Mouse (Mus musculus) limb, embryonic 14.5 days (tissue): Measurements from ENCODE around the gene Ube2j1. TPM values are rescaled to one million over a fixed set of nuclear protein-coding genes. Genes with fewer than 3 reads are reported as not detected.

Source experiments
- ATAC-seq: fragments of 200-750 bp; cut with Nextera tagmentation; 2 replicates; pipeline ENCODE4 v1.8.0; 2017; ENCODE audit warnings: low read depth, moderate number of reproducible peaks, moderate TSS enrichment; ENCODE audit not compliant: low FRiP score
- DNase-seq: peaks from one replicate; pipeline ENCODE4 v3.0.0-alpha.2; 2015; ENCODE audit warnings: low spot score
- H3K27ac ChIP-seq: fragments of 300-500 bp; sonication (generic); replicated peaks from 2 replicates; pipeline ENCODE4 v1.5.1; 2014; ENCODE audit warnings: low read depth, mild to moderate bottlenecking, low read length, moderate library complexity, mixed read lengths
- H3K27me3 ChIP-seq: fragments of 300-500 bp; sonication (generic); 2 replicates; pipeline ENCODE4 v1.6.1; 2014; ENCODE audit warnings: low read length, mixed read lengths; ENCODE audit not compliant: control insufficient read depth, insufficient read depth
- H3K36me3 ChIP-seq: fragments of 300-500 bp; sonication (generic); 2 replicates; pipeline ENCODE4 v1.6.1; 2014; ENCODE audit warnings: mild to moderate bottlenecking, low read length, moderate library complexity, mixed read lengths; ENCODE audit not compliant: control insufficient read depth, insufficient read depth
- H3K4me1 ChIP-seq: fragments of 300-500 bp; sonication (generic); 2 replicates; pipeline ENCODE4 v1.6.1; 2014; ENCODE audit warnings: antibody characterized with exemption, low read length, mixed read lengths; ENCODE audit not compliant: control insufficient read depth, insufficient read depth
- H3K4me2 ChIP-seq: fragments of 300-500 bp; sonication (generic); replicated peaks from 2 replicates; pipeline ENCODE4 v1.6.1; 2014; ENCODE audit warnings: low read depth, mild to moderate bottlenecking, low read length, moderate library complexity; ENCODE audit not compliant: severe bottlenecking
- H3K4me3 ChIP-seq: fragments of 300-500 bp; sonication (generic); replicated peaks from 2 replicates; pipeline ENCODE4 v1.5.1; 2014; ENCODE audit warnings: low read length
- H3K9ac ChIP-seq: fragments of 300-500 bp; sonication (generic); 2 replicates; pipeline ENCODE4 v1.6.1; 2014; ENCODE audit warnings: mild to moderate bottlenecking, low read depth, low read length, moderate library complexity; ENCODE audit not compliant: severe bottlenecking
- H3K9me3 ChIP-seq: fragments of 300-500 bp; sonication (generic); 2 replicates; pipeline ENCODE4 v1.6.1; 2016; ENCODE audit warnings: low read length; ENCODE audit not compliant: control insufficient read depth
- POLR2A ChIP-seq: fragments of 200-500 bp; IDR thresholded peaks from 2 replicates; pipeline ENCODE4 v1.8.0; 2012; ENCODE audit warnings: inconsistent platforms, mild to moderate bottlenecking, moderate library complexity, borderline replicate concordance; ENCODE audit not compliant: insufficient read depth, insufficient read length; ENCODE audit errors: extremely low read depth
- WGBS: fragments of 180-500 bp; shearing (Covaris S2); extraction: QIAGEN DNeasy Blood & Tissue Kit; methylation state at CpG from one replicate; pipeline ENCODE4 v1.1.7; 2014; 5-methylcytosine and 5-hydroxymethylcytosine counted together
- polyA plus RNA-seq, 2 experiments: library from polyadenylated mRNA; depleted of rRNA in 1 of 2; stranded (reverse) in 1 of 2; unstranded in 1 of 2; fragments of >200 nt; fragmentation: Nextera tagmentation in 1 of 2; extraction: Ambion mirVana in 1 of 2; gene quantifications; 2 replicates each; pipeline versions ENCODE4 v1.2.1 to v1.2.3; 2012 to 2014

The Ube2j1 gene
- polyA plus RNA-seq, 2 experiments = 26.6 to 38.0 TPM

GRCm38 (mm10) chr4:33057890-33058687 lies 26.9 kb downstream of the Ube2j1 start:
- Histone ChIP-seq H3K4me3 (no peak overlapping the region), H3K36me3 (0 out of 2 replicates have a peak, but pooled peaks cover 3% of the 10 kb centered on the region), H3K4me1 (peaks cover 7% of the 10 kb centered on the region; the same call in 1 of the 2 replicates), H3K27ac (peak overlapping the region; percentile 58), H3K4me2 (no peak overlapping the region), H3K9ac (no peak overlapping the region), H3K9me3 (no peaks in the 10 kb centered on the region), H3K27me3 (no peaks in the 10 kb centered on the region)
- TF ChIP-seq POLR2A = no peak
- ATAC-seq (peak; percentile 78), DNase-seq (peak; percentile 51)
- 66% methylated on average over 11 of the region's 11 CpGs for WGBS

GRCm38 (mm10) chr4:33061158-33061557 lies 29.9 kb downstream of the Ube2j1 start:
- no peak overlapping the region for H3K9ac ChIP-seq
- H3K27me3 ChIP-seq = no peaks in the 10 kb centered on the region
- H3K4me3 ChIP-seq = no peak overlapping the region
- no peak overlapping the region for H3K4me2 ChIP-seq
- no peaks in the 10 kb centered on the region for H3K9me3 ChIP-seq
- no peak for TF ChIP-seq POLR2A
- ATAC-seq (no peak), DNase-seq (peak; percentile 23)
- peaks cover 7% of the 10 kb centered on the region; the same call in 1 of the 2 replicates for H3K4me1 ChIP-seq
- WGBS = 35% methylated on average over 7 of the region's 7 CpGs
- H3K27ac ChIP-seq = no peak overlapping the region
- H3K36me3 ChIP-seq = no peaks in the 10 kb centered on the region

DNA sequence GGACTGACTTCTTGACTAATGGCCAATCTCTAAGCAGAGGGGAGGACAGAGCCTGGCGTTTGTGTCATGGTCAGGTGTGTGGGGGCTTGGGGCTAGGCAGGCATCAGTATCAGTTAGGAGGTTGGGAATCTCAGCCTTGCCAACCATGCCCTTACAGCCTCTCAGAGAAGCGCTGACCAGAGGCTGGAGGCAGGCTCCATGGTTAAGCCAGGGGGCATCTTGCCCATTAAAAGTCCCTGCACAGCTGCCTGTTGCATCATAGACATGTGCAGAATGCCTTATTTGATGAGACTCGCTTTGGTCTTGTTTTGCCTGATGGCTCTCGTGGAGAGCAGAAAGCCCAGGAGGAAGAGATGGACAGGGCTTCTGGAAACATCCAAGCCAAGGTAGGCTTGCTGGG lies 31.8 kb downstream of the Ube2j1 start, which contains the start of gene Gabrr2:
TSS of gene Gabrr2 (plus strand) at position 19 of the 400 bp plus-strand sequence.
- no peaks in the 10 kb centered on the region for H3K36me3 ChIP-seq
- H3K9me3 ChIP-seq = no peaks in the 10 kb centered on the region
- H3K27ac ChIP-seq = no peak within 1 kb of the TSS
- 83% methylated on average over 4 of the region's 4 CpGs for WGBS
- H3K27me3 ChIP-seq = no peaks in the 10 kb centered on the region
- no peak for DNase-seq
- H3K4me3 ChIP-seq = no peak within 1 kb of the TSS
- no peak within 1 kb of the TSS for H3K4me2 ChIP-seq
- no peak within 1 kb of the TSS for H3K9ac ChIP-seq
- H3K4me1 ChIP-seq = peaks cover 3% of the 10 kb centered on the region; the same call in 1 of the 2 replicates
- no peak for ATAC-seq
- no peak for TF ChIP-seq POLR2A

DNA sequence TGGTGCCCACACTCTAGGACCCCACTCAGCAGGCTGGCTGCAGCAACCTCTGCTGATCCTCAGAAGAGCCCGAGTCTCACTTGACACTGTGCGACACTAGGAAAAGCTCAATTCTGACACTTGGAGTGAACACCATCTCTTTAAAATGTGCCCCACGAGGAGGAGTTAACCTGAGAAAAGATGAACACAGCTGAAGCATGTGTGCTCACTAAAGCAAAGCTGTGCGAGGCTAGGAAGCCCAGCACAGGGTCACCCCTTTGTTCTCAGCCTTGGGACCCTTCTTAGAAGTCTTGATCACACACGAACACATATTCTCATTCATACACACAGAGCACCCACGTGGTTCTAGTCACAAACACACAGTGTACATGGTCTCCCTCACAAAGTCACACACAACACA lies 33.8 kb downstream of the Ube2j1 start:
- Histone ChIP-seq H3K4me2 (no peak overlapping the region), H3K4me3 (no peak overlapping the region), H3K27ac (no peak overlapping the region), H3K4me1 (0 out of 2 replicates have a peak, but pooled peaks cover 2% of the 10 kb centered on the region), H3K9me3 (no peaks in the 10 kb centered on the region), H3K27me3 (no peaks in the 10 kb centered on the region), H3K36me3 (no peaks in the 10 kb centered on the region), H3K9ac (no peak overlapping the region)
- ATAC-seq (no peak), DNase-seq (no peak)
- TF ChIP-seq POLR2A = no peak
- WGBS = 73% methylated on average over 6 of the region's 6 CpGs

GRCm38 (mm10) chr4:33066223-33066960 lies 35.2 kb downstream of the Ube2j1 start:
- Histone ChIP-seq H3K9me3 (no peaks in the 10 kb centered on the region), H3K36me3 (no peaks in the 10 kb centered on the region), H3K4me2 (no peak overlapping the region), H3K4me1 (no peaks in the 10 kb centered on the region), H3K27me3 (no peaks in the 10 kb centered on the region), H3K4me3 (no peak overlapping the region), H3K27ac (no peak overlapping the region), H3K9ac (no peak overlapping the region)
- WGBS = 61% methylated on average over 14 of the region's 14 CpGs
- DNase-seq (no peak), ATAC-seq (no peak)
- no peak for TF ChIP-seq POLR2A
